Mouse (Mus musculus): ENCODE data around the gene Pycr1. TPM values are rescaled to one million over a fixed set of nuclear protein-coding genes. Genes with fewer than 3 reads are reported as not detected.

Pycr1 gene
- polyA plus RNA-seq, 1 experiment from 2014 or later = 29.8 TPM

DNA sequence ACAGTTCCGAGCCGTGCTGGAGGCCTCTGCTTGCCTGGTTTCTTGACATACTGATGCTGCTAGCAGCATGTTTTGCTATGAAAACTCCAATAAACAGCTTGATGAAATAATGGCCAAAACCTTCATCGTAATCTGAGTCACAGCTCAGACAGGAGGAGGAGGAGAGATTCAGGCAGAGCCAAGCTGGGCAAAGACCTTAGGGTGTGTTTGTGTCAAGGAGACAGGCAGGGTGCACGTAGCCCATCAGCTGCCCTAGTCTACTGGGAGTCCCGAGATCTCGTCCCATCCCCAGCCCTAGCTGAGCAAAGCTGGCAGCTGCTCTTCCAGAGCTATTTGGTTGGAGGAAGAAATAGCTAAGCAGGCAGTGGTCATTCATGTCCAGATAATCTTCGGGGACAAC, 37.9 kb downstream of the Pycr1 start:
- no peak overlapping the region for H3K4me2 ChIP-seq
- H3K36me3 ChIP-seq (ENCODE audit: insufficient read depth) = peaks cover 66% of the 10 kb centered on the region
- no peak overlapping the region for H3K27ac ChIP-seq (ENCODE audit: low read depth)
- TF ChIP-seq CTCF (IDR thresholded peaks at IDR 0.05; ENCODE audit: low read depth) = no peak
- H3K4me3 ChIP-seq (ENCODE audit: low read depth, low read length) = no peak overlapping the region
- no peaks in the 10 kb centered on the region for H3K9me3 ChIP-seq (ENCODE audit: low read depth, low read length)
- peaks cover 11% of the 10 kb centered on the region; the same call in 1 of the 2 replicates for H3K4me1 ChIP-seq (ENCODE audit: insufficient read depth)
- H3K27me3 ChIP-seq (ENCODE audit: insufficient read depth, low read length) = no peaks in the 10 kb centered on the region
- no peak for DNase-seq
- ATAC-seq (ENCODE audit: insufficient read depth) = no peak
- 87% methylated on average over 7 of the region's 7 CpGs for WGBS
- H3K9ac ChIP-seq = no peak overlapping the region

DNA sequence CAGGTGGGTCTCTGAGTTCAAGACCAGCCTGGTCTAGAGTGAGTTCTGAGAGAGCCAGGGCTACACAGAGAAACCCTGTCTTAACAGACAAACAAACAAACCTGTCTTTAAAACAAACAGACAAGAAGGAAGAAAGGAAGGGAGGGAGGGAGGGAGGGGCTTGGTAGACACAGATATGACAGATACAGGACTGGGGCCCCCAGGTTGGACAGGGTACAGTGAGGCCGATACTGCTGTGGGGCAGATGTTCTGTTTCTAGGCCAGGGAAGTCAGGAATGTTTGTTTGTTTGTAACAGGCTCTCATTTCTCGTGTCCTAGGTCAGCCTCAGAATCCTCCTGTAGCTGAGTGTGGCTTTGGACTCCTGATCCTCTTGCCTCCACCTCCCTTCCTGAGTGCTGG, 40.0 kb downstream of the Pycr1 start:
- Histone ChIP-seq H3K9ac (no peak overlapping the region), H3K27ac (ENCODE audit: low read depth) (no peak overlapping the region), H3K4me3 (ENCODE audit: low read depth, low read length) (no peak overlapping the region), H3K4me1 (ENCODE audit: insufficient read depth) (peaks cover 11% of the 10 kb centered on the region; the same call in 1 of the 2 replicates), H3K36me3 (ENCODE audit: insufficient read depth) (peaks cover 60% of the 10 kb centered on the region), H3K9me3 (ENCODE audit: low read depth, low read length) (no peaks in the 10 kb centered on the region), H3K4me2 (no peak overlapping the region), H3K27me3 (ENCODE audit: insufficient read depth, low read length) (no peaks in the 10 kb centered on the region)
- no peak for DNase-seq
- no peak for ATAC-seq (ENCODE audit: insufficient read depth)
- no peak for TF ChIP-seq CTCF (IDR thresholded peaks at IDR 0.05; ENCODE audit: low read depth)
- 50% methylated on average over 2 of the region's 2 CpGs for WGBS

DNA sequence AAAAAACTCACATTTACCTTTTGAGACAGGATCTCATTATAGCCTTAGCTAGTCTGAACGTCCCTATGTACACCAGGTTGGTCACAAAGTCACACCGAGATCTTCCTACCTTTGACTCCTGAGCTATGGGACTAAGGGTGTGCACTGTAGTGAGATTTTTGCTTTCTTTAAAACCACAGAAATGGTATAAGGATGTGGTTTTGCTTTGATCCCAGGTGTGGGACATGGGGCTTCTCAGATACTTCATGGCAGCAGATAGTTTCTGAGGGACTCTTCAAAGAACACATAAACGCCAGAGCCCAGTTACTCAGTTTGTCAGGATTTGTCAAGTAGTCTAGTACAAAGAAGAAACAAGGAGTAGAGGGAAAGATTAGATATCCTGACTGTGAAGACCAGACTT, 42.9 kb downstream of the Pycr1 start:
- DNase-seq (no peak), ATAC-seq (ENCODE audit: insufficient read depth) (no peak)
- 95% methylated on average over 3 of the region's 3 CpGs for WGBS
- Histone ChIP-seq H3K36me3 (ENCODE audit: insufficient read depth) (peaks cover 69% of the 10 kb centered on the region), H3K4me2 (no peak overlapping the region), H3K9me3 (ENCODE audit: low read depth, low read length) (no peaks in the 10 kb centered on the region), H3K4me3 (ENCODE audit: low read depth, low read length) (no peak overlapping the region), H3K4me1 (ENCODE audit: insufficient read depth) (peaks cover 11% of the 10 kb centered on the region), H3K27ac (ENCODE audit: low read depth) (no peak overlapping the region), H3K9ac (no peak overlapping the region), H3K27me3 (ENCODE audit: insufficient read depth, low read length) (no peaks in the 10 kb centered on the region)
- no peak for TF ChIP-seq CTCF (IDR thresholded peaks at IDR 0.05; ENCODE audit: low read depth)

DNA sequence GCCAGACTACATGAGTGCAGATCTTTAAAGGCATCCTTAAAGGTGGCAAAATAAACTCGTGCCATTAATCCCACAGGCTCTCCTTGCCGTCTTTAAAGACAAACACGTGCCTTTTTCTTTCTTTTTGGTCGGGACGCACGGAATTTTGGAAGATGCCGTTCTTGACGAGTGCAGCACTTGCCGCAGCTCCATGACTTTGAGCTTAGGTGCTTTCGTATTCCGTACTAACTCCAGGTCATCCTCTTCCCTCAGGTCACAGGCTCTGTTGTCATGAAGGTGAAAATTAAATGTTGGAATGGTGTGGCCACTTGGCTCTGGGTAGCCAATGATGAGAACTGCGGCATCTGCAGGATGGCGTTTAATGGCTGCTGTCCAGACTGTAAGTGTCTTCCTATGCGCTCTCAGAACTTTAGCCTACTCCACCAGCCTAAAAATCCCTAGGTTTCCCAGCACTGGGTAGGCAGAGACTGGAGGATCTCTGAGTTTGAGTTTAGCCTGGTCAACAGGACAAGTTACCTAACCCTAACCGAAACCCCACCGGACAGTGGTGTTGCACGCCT, 44.5 kb downstream of the Pycr1 start:
- 40% methylated on average over 17 of the region's 17 CpGs for WGBS
- Histone ChIP-seq H3K4me2 (peak overlapping the region; percentile 93), H3K4me3 (ENCODE audit: low read depth, low read length) (peak overlapping the region; percentile 99), H3K27me3 (ENCODE audit: insufficient read depth, low read length) (no peaks in the 10 kb centered on the region), H3K4me1 (ENCODE audit: insufficient read depth) (peaks cover 11% of the 10 kb centered on the region), H3K9me3 (ENCODE audit: low read depth, low read length) (no peaks in the 10 kb centered on the region), H3K27ac (ENCODE audit: low read depth) (peak overlapping the region; percentile 92), H3K9ac (peak overlapping the region; percentile 100), H3K36me3 (ENCODE audit: insufficient read depth) (peaks cover 68% of the 10 kb centered on the region)
- no peak for TF ChIP-seq CTCF (IDR thresholded peaks at IDR 0.05; ENCODE audit: low read depth)
- peak; percentile 15 for DNase-seq
- ATAC-seq (ENCODE audit: insufficient read depth) = no peak

DNA sequence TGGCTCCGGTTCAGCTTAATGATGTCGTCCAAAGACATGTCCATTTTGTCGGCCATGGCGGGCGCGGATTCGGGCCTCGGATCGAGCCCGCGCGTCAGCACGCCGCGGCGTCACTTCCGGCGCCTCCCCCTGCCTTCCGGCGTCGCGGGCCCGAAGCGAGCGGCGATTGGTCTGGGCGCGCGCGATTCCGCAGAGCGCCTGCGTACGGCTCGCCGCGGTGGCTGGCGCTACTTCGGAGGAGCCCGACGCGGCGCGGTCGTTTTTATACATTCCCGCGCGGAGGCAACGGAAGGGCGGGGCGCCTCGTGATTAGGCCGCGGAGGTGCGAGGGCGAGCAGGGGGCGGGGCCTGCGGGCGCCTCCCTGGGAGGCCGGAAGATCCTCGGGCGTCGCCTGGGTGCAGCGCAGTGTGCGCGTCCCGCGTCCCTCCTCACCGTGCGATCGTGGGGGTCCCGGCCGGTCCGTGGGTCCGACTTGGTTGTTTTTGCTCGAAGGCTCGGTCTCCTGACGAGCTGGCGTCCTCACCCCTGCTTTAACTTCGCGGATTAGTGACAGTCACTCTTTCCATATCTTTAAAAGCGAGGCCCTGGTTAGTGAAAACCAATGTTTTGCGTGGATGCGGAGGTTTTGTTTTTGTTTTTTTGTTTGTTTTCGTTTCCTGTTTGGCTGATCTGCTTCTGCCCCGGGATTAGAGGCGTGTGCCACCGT, 45.1 kb downstream of the Pycr1 start, which contains the start of the genes Alyref and Anapc11:
Alyref (minus strand) TSS at position 83 of the 707 bp plus-strand sequence.
Anapc11 (plus strand) TSS at position 139 of the 707 bp plus-strand sequence.
- Histone ChIP-seq H3K27me3 (ENCODE audit: insufficient read depth, low read length) (no peaks in the 10 kb centered on the region), H3K9me3 (ENCODE audit: low read depth, low read length) (no peaks in the 10 kb centered on the region), H3K4me1 (ENCODE audit: insufficient read depth) (peaks cover 11% of the 10 kb centered on the region), H3K9ac (peak within 1 kb of the TSS; percentile 100), H3K36me3 (ENCODE audit: insufficient read depth) (peaks cover 68% of the 10 kb centered on the region), H3K4me2 (peak within 1 kb of the TSS; percentile 93), H3K27ac (ENCODE audit: low read depth) (peak within 1 kb of the TSS; percentile 92), H3K4me3 (ENCODE audit: low read depth, low read length) (peak within 1 kb of the TSS; percentile 99)
- under 1% methylated on average over 87 of the region's 88 CpGs for WGBS
- ATAC-seq (ENCODE audit: insufficient read depth) (peak; percentile 98), DNase-seq (peak; percentile 99)
- TF ChIP-seq CTCF (IDR thresholded peaks at IDR 0.05; ENCODE audit: low read depth) = no peak

DNA sequence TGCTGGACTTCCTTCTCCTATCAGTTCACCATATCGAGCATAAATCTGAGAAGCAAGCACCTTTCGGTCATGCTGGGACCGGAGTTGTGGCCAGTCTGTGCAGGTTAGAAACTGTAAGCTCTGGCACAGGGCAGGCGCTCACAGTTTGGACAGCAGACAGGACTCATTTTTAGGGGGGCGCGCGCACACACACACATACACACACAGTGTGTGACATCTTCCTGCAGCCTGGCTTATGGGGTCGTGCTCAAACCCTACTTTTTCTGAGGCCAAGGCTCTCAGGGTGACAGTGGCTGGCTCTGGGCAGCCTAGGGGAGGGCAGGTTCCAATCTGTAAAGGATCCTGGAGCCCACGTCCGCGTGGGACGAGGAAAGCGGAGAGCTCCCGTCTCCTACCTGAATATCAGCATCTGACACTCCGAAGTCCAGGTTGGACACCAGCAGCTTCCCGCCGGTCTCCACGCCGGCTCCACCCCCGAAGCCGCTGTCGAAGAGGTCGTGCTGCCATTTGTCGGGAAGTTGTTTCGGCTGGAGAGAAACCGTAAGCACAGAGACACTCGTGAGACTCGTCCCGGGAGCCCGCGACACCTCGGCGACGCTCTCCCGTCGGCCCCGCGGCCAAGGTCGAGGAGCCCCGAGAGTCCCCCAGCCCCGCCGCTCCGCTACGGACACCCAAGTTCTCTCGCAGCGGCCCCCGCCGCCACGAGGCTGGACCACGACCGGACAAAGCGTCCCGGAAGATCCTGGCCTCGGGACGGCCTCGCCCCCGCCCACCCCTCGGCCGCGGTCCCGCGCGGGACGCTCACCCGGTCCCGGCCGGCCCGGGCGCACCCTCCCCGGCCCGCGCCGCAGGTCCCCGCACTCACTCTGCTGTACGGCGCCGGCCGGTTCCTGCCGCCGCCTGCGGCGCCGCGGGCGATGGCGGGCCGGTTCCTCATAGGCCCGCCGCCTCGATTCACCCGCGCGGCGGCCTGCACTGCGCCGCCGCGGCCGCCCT, 46.0 kb downstream of the Pycr1 start:
- whole genome bisulfite sequencing = 4% methylated on average over 78 of the region's 99 CpGs
- Histone ChIP-seq H3K36me3 (ENCODE audit: insufficient read depth) (peaks cover 68% of the 10 kb centered on the region), H3K4me2 (peak overlapping the region; percentile 93), H3K9me3 (ENCODE audit: low read depth, low read length) (no peaks in the 10 kb centered on the region), H3K27ac (ENCODE audit: low read depth) (peak overlapping the region; percentile 92), H3K27me3 (ENCODE audit: insufficient read depth, low read length) (no peaks in the 10 kb centered on the region), H3K4me1 (ENCODE audit: insufficient read depth) (peaks cover 11% of the 10 kb centered on the region), H3K9ac (peak overlapping the region; percentile 100), H3K4me3 (ENCODE audit: low read depth, low read length) (peak overlapping the region; percentile 99)
- TF ChIP-seq CTCF (IDR thresholded peaks at IDR 0.05; ENCODE audit: low read depth) = no peak
- ATAC-seq (ENCODE audit: insufficient read depth) (peak; percentile 52; the same call in 1 of the 2 replicates), DNase-seq (peak; percentile 42)

All from lung, embryonic 14.5 days (tissue).